Mouse (Mus musculus) cerebellum, adult 2 months (tissue): ENCODE data around the gene Srek1. TPM values are rescaled to one million over a fixed set of nuclear protein-coding genes. Genes with fewer than 3 reads are reported as not detected.
A peak's percentile ranks its signal among the peaks of the same experiment; 100 is the strongest.

Experiments used
- DNase-seq, 2 experiments: peaks; one replicate each; pipeline ENCODE4 v3.0.0; 2021
- H3K27ac ChIP-seq: fragments of 200-500 bp; 2 replicates; pipeline ENCODE4 v1.5.1; 2012; ENCODE audit warnings: low read length, control low read depth, inconsistent platforms; ENCODE audit not compliant: insufficient read depth
- H3K27me3 ChIP-seq: fragments of 200-500 bp; 2 replicates; pipeline ENCODE4 v1.6.1; 2012; ENCODE audit warnings: inconsistent platforms, mild to moderate bottlenecking, low read length, moderate library complexity; ENCODE audit not compliant: control insufficient read depth, insufficient read depth
- H3K4me1 ChIP-seq: fragments of 200-500 bp; 2 replicates; pipeline ENCODE4 v1.6.1; 2011; ENCODE audit warnings: low read length; ENCODE audit not compliant: control insufficient read depth, insufficient read depth
- H3K4me3 ChIP-seq: fragments of 200-500 bp; replicated peaks from 2 replicates; pipeline ENCODE3; 2011; ENCODE audit warnings: mild to moderate bottlenecking, low read depth, low read length, control low read depth; ENCODE audit not compliant: insufficient read depth
- CTCF ChIP-seq: fragments of 200-500 bp; IDR thresholded peaks from 2 replicates; pipeline ENCODE4 v1.5.1; 2011; ENCODE audit warnings: low read depth, mild to moderate bottlenecking, control low read depth, low read length, moderate library complexity, borderline replicate concordance; ENCODE audit not compliant: insufficient read depth
- POLR2A ChIP-seq: fragments of 200-500 bp; IDR thresholded peaks from 2 replicates; pipeline ENCODE4 v1.6.1; 2011; ENCODE audit warnings: low read length, control low read depth, borderline replicate concordance; ENCODE audit not compliant: insufficient read depth
- WGBS: fragments of 180-500 bp; shearing (Covaris S2); methylation state at CpG from one replicate; pipeline ENCODE4 v1.1.7; 2018; 5-methylcytosine and 5-hydroxymethylcytosine counted together
- polyA plus RNA-seq: library from polyadenylated mRNA; depleted of rRNA; stranded (reverse); fragments of >200 nt; gene quantifications from 2 replicates; pipeline ENCODE4 v1.2.3, GENCODE M21; 2012; rRNA removed

The Srek1 gene
- polyA plus RNA-seq, 1 experiment = 56.1 TPM

DNA sequence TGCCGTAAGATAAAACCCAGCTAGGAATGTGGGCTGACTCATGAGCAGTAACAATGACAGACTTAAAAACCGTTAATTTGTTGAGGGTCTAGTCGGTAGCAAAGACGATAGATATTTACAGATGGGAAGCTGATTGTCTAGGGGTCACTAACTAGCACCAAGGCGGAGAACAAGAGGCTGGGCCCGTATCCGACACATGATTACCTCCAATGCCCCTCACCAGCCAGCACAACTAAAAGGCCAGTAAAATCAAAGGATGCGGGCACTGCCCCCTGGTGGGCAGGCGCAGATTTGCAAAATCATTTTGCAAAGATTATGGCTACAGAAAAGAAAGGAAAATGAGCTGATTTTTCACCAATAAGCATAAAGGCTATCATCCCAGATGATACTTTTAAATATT is 78.2 kb downstream of the Srek1 start:
- DNase-seq = peak in 1 of 2 experiments; percentile 18
- 48% methylated on average over 9 of the region's 9 CpGs for WGBS
- TF ChIP-seq POLR2A (no peak), CTCF (peak; percentile 50; the same call in 1 of the 2 replicates)
- H3K4me3 ChIP-seq = no peak overlapping the region
- no peak overlapping the region for H3K27ac ChIP-seq
- no peaks in the 10 kb centered on the region for H3K27me3 ChIP-seq
- no peaks in the 10 kb centered on the region for H3K4me1 ChIP-seq

DNA sequence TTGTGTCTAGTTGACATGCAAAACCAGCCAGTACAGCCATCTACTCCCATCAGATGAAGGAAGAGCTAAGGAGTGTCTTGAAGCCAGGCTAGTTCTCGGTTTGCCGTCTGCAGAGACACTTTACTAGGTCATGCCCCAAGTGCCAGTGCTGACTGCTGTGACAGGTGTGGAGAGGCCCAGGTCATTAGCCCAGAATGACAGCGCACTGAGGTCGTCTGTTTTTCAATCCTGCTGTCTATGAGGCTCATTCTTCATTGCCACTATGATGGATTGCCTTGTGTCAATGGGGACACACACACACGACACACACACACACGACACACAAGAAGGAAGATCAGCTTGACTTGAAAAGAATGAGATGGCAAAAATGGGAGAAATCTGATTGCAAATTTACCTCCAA is 79.0 kb downstream of the Srek1 start:
- no peaks in the 10 kb centered on the region for H3K4me1 ChIP-seq
- no peaks in the 10 kb centered on the region for H3K27me3 ChIP-seq
- no peak overlapping the region for H3K4me3 ChIP-seq
- no peak for TF ChIP-seq CTCF
- TF ChIP-seq POLR2A = no peak
- 89% methylated on average over 6 of the region's 6 CpGs for WGBS
- H3K27ac ChIP-seq = no peak overlapping the region
- DNase-seq = no peak

Other genes starting within 250 kb of the Srek1 start
- 23.2 and 28.0 TPM in 2 replicates for gene Erbin, start 145.9 kb upstream of the Srek1 start, polyA plus RNA-seq